Mouse (Mus musculus) testis, adult 2 months (tissue): ENCODE data around the gene Phlpp1.

Source experiments
- CTCF ChIP-seq: fragments of 200-500 bp; IDR thresholded peaks from 2 replicates; pipeline ENCODE4 v1.5.1; 2012; ENCODE audit warnings: low read depth, mild to moderate bottlenecking, inconsistent platforms, low read length, moderate library complexity; ENCODE audit not compliant: control insufficient read depth, insufficient read depth, insufficient replicate concordance
- POLR2A ChIP-seq: fragments of 200-500 bp; IDR thresholded peaks from 2 replicates; pipeline ENCODE4 v1.6.1; 2012; ENCODE audit warnings: low read depth, mild to moderate bottlenecking, inconsistent platforms, low read length, moderate library complexity; ENCODE audit not compliant: control insufficient read depth

DNA sequence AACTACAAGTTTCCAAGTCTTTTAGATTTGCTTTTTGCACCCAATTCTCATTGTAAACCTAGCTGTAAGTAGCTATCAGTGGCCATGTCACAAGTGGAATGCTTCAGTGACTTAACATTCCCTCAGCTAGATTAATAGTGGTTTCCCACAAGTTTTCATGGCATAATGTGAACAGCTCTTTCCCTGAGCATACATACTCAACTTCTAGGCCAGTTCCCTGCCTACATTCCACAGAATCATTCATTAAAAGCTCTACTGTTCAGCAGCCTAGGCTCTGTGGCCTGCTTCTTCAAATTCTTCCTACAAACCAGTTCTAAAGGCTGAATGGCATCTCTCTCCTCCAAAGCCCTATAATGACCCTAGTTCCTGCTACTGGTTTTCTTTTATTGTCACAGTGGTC lies 65.4 kb downstream of the Phlpp1 start:
- no peak for TF ChIP-seq CTCF
- TF ChIP-seq POLR2A: no peak
